Mouse (Mus musculus) thymus, adult 2 months (tissue): ENCODE measurements around the gene Med29.

Source experiments
- CTCF ChIP-seq: fragments of 200-500 bp; IDR thresholded peaks from 2 replicates; pipeline ENCODE4 v1.5.1; 2012; ENCODE audit warnings: mild to moderate bottlenecking, control low read depth, low read length, moderate library complexity, borderline replicate concordance; ENCODE audit not compliant: control insufficient read depth, poor library complexity, insufficient read depth; ENCODE audit errors: extremely low read depth
- POLR2A ChIP-seq: fragments of 200-500 bp; IDR thresholded peaks from 2 replicates; pipeline ENCODE4 v1.6.1; 2012; ENCODE audit warnings: mild to moderate bottlenecking, low read length, control low read depth, moderate library complexity; ENCODE audit not compliant: control insufficient read depth, poor library complexity, insufficient read depth; ENCODE audit errors: extremely low read depth

DNA sequence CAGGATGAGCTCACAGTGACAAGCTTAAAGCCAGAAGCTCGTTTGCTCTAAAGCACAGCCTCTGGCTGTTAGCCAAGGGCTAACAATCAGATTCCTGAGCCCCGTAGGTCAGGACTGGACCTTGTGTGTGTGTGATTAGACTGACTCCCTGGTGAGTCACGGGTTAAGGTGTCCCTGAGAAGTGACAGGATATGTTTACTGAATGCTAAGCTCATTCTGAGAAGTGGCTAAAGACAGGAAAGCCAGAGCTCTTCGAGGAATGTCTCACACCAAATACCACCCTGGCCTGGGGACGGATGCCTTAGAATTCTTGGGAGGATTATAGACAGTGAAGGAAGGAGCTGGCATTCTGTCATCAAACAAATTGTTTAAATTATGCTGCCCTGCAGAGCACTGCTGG, 34.5 kb downstream of the Med29 start:
- no peak for TF ChIP-seq POLR2A
- TF ChIP-seq CTCF: no peak
